Mouse (Mus musculus): ENCODE results near the gene Prkn. TPM values are rescaled to one million over a fixed set of nuclear protein-coding genes. Genes with fewer than 3 reads are reported as not detected.

The Prkn gene
- polyA plus RNA-seq, 1 experiment from 2014 or later, result 5.7 TPM

DNA sequence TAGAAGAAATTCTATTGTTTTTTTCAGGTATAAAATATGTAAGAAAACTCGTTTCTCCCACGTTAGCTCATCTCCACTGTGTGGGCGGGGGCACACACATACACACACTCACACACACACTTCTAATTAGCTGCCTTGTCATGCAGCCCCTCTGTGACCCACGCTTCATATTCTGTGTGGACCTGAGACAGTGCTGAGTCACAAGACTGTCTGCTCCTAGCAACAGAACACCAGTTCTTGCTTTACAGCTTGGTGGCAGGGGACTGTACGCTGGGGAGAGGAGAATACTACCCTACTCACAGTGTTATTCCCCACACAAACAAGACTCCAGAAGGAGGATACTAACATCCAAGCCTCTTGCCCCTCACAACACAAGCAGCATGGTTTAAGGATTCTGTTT lies 1200.4 kb downstream of the Prkn start:
- no peaks in the 10 kb centered on the region for H3K27me3 ChIP-seq (replicated peaks; ENCODE audit: control insufficient read depth, insufficient read depth, low read length)
- no peaks in the 10 kb centered on the region for H3K9me3 ChIP-seq (ENCODE audit: control insufficient read depth, low read length)
- H3K9ac ChIP-seq (ENCODE audit: low read depth, low read length), result no peak overlapping the region
- H3K4me2 ChIP-seq (ENCODE audit: low read length), result no peak overlapping the region
- H3K36me3 ChIP-seq (ENCODE audit: control insufficient read depth, insufficient read depth, low read length), result no peaks in the 10 kb centered on the region
- H3K4me1 ChIP-seq (ENCODE audit: control insufficient read depth, insufficient read depth, low read depth, low read length), result peaks cover 2% of the 10 kb centered on the region
- WGBS, result 76% methylated on average over 5 of the region's 5 CpGs
- no peak for ATAC-seq
- no peak overlapping the region for H3K27ac ChIP-seq (ENCODE audit: low read depth, low read length)
- H3K4me3 ChIP-seq (ENCODE audit: low read length), result no peak overlapping the region

GRCm38 (mm10) chr17:12041091-12041655 lies 1201.0 kb downstream of the Prkn start:
- ATAC-seq, result no peak
- WGBS, result 92% methylated on average over 5 of the region's 5 CpGs
- no peaks in the 10 kb centered on the region for H3K36me3 ChIP-seq (ENCODE audit: control insufficient read depth, insufficient read depth, low read length)

DNA sequence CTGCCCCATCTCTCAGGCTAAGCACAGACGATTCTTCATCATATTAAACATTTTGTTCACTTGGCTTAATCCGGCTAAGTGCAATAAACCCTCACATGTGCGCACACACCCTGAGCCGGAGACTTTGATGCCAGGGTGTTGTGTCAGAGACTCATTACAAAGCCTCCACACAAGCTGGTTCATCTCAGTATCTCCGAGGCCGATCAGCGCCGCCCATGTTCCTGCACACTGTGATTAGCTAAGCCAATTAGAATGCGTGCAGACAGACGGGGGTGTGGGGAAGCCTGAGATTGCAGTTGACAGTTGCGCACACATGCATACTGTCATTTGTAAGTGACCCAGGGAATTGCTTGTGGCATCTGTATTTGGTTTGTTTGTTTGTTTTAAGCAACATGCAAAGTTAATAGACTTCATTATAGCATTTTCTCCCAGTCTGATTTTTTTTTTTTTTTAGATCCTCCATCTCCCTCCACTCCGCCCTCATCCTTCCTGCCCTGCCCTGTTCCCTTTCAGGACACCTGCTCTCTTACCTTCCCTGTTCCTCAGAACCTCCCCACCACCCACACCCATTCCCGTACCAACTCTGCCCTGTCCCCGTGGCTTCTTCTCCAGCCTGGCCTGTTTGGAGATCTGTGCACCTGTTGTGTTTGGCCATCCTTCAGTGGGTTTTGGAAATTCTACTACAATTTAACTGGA lies 1202.5 kb downstream of the Prkn start:
- ATAC-seq, result no peak
- Histone ChIP-seq H3K4me3 (ENCODE audit: low read length) (no peak overlapping the region), H3K4me2 (ENCODE audit: low read length) (peak overlapping the region; percentile 8), H3K9me3 (ENCODE audit: control insufficient read depth, low read length) (no peaks in the 10 kb centered on the region), H3K4me1 (ENCODE audit: control insufficient read depth, insufficient read depth, low read depth, low read length) (peaks cover 4% of the 10 kb centered on the region), H3K9ac (ENCODE audit: low read depth, low read length) (no peak overlapping the region), H3K27ac (ENCODE audit: low read depth, low read length) (no peak overlapping the region), H3K36me3 (ENCODE audit: control insufficient read depth, insufficient read depth, low read length) (no peaks in the 10 kb centered on the region), H3K27me3 (replicated peaks; ENCODE audit: control insufficient read depth, insufficient read depth, low read length) (no peaks in the 10 kb centered on the region)
- 59% methylated on average over 14 of the region's 14 CpGs for WGBS

More at GRCm38 (mm10) chr17:12041091-12041655, 1201.0 kb downstream of the Prkn start:
- Histone ChIP-seq H3K9me3 (ENCODE audit: control insufficient read depth, low read length) (no peaks in the 10 kb centered on the region), H3K27me3 (replicated peaks; ENCODE audit: control insufficient read depth, insufficient read depth, low read length) (no peaks in the 10 kb centered on the region), H3K4me1 (ENCODE audit: control insufficient read depth, insufficient read depth, low read depth, low read length) (peaks cover 4% of the 10 kb centered on the region), H3K27ac (ENCODE audit: low read depth, low read length) (no peak overlapping the region), H3K9ac (ENCODE audit: low read depth, low read length) (no peak overlapping the region), H3K4me3 (ENCODE audit: low read length) (no peak overlapping the region), H3K4me2 (ENCODE audit: low read length) (no peak overlapping the region)

DNA sequence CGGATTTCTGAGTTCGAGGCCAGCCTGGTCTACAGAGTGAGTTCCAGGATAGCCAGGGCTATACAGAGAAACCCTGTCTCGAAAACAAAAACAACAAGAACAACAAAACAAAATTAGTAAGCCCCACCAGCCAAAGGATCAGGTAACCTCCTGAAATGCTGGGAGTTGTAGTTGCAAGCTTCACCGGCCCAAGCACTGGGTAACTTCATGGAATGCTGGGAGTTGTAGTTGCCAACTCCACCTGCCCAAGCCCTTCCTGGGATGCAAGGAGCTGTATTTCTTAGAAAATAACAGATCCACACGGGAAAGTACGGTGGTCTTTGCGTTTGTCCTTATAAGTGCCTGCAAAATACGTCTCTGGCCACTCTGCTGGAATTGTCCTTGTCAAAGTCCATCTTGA lies 1204.0 kb downstream of the Prkn start:
- Histone ChIP-seq H3K27ac (ENCODE audit: low read depth, low read length) (no peak overlapping the region), H3K4me3 (ENCODE audit: low read length) (no peak overlapping the region), H3K9me3 (ENCODE audit: control insufficient read depth, low read length) (no peaks in the 10 kb centered on the region), H3K4me2 (ENCODE audit: low read length) (no peak overlapping the region), H3K36me3 (ENCODE audit: control insufficient read depth, insufficient read depth, low read length) (no peaks in the 10 kb centered on the region), H3K27me3 (replicated peaks; ENCODE audit: control insufficient read depth, insufficient read depth, low read length) (no peaks in the 10 kb centered on the region), H3K4me1 (ENCODE audit: control insufficient read depth, insufficient read depth, low read depth, low read length) (peaks cover 4% of the 10 kb centered on the region), H3K9ac (ENCODE audit: low read depth, low read length) (no peak overlapping the region)
- ATAC-seq, result no peak
- WGBS, result 56% methylated on average over 6 of the region's 8 CpGs

- peak; percentile 79 for ATAC-seq
- H3K9ac ChIP-seq (ENCODE audit: low read depth, low read length), result no peak overlapping the region
- H3K4me3 ChIP-seq (ENCODE audit: low read length), result no peak overlapping the region
- no peaks in the 10 kb centered on the region for H3K9me3 ChIP-seq (ENCODE audit: control insufficient read depth, low read length)
- 64% methylated on average over 5 of the region's 5 CpGs for WGBS
- no peak overlapping the region for H3K27ac ChIP-seq (ENCODE audit: low read depth, low read length)
- no peaks in the 10 kb centered on the region for H3K36me3 ChIP-seq (ENCODE audit: control insufficient read depth, insufficient read depth, low read length)
- no peaks in the 10 kb centered on the region for H3K27me3 ChIP-seq (replicated peaks; ENCODE audit: control insufficient read depth, insufficient read depth, low read length)
- H3K4me1 ChIP-seq (ENCODE audit: control insufficient read depth, insufficient read depth, low read depth, low read length), result peaks cover 4% of the 10 kb centered on the region
- no peak overlapping the region for H3K4me2 ChIP-seq (ENCODE audit: low read length)
Observed at GRCm38 (mm10) chr17:12045861-12046273, 1205.7 kb downstream of the Prkn start.

- Histone ChIP-seq H3K4me1 (ENCODE audit: control insufficient read depth, insufficient read depth, low read depth, low read length) (peaks cover 4% of the 10 kb centered on the region), H3K27me3 (replicated peaks; ENCODE audit: control insufficient read depth, insufficient read depth, low read length) (no peaks in the 10 kb centered on the region), H3K27ac (ENCODE audit: low read depth, low read length) (no peak overlapping the region), H3K4me2 (ENCODE audit: low read length) (no peak overlapping the region), H3K36me3 (ENCODE audit: control insufficient read depth, insufficient read depth, low read length) (no peaks in the 10 kb centered on the region), H3K4me3 (ENCODE audit: low read length) (no peak overlapping the region), H3K9me3 (ENCODE audit: control insufficient read depth, low read length) (no peaks in the 10 kb centered on the region), H3K9ac (ENCODE audit: low read depth, low read length) (no peak overlapping the region)
- ATAC-seq, result no peak
- 71% methylated on average over 7 of the region's 7 CpGs for WGBS
Observed at GRCm38 (mm10) chr17:12047032-12047431, 1206.8 kb downstream of the Prkn start.

DNA sequence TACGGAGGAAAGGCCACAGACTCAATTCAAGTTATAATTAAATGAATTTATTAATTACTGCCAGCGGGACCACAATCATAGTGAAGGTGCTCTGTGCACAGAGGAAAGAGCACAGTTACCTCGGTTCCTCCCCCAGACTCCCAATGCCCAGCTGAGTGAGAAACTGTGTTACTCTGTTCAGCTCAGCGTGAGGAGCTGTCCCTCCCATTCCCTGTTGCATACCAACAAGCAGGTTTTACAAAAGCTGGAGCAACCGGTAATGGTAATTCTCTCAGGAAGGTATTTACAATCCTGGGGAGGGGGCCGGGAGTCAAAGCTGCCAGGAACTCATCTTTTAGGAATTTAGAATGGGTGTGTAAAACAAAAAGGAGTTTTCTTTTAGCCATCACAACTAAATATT lies 1207.3 kb downstream of the Prkn start:
- Histone ChIP-seq H3K27ac (ENCODE audit: low read depth, low read length) (no peak overlapping the region), H3K9me3 (ENCODE audit: control insufficient read depth, low read length) (no peaks in the 10 kb centered on the region), H3K9ac (ENCODE audit: low read depth, low read length) (no peak overlapping the region), H3K36me3 (ENCODE audit: control insufficient read depth, insufficient read depth, low read length) (no peaks in the 10 kb centered on the region), H3K4me3 (ENCODE audit: low read length) (no peak overlapping the region), H3K27me3 (replicated peaks; ENCODE audit: control insufficient read depth, insufficient read depth, low read length) (no peaks in the 10 kb centered on the region), H3K4me1 (ENCODE audit: control insufficient read depth, insufficient read depth, low read depth, low read length) (peaks cover 4% of the 10 kb centered on the region), H3K4me2 (ENCODE audit: low read length) (no peak overlapping the region)
- ATAC-seq, result no peak
- 23% methylated on average over 6 of the region's 6 CpGs for WGBS

DNA sequence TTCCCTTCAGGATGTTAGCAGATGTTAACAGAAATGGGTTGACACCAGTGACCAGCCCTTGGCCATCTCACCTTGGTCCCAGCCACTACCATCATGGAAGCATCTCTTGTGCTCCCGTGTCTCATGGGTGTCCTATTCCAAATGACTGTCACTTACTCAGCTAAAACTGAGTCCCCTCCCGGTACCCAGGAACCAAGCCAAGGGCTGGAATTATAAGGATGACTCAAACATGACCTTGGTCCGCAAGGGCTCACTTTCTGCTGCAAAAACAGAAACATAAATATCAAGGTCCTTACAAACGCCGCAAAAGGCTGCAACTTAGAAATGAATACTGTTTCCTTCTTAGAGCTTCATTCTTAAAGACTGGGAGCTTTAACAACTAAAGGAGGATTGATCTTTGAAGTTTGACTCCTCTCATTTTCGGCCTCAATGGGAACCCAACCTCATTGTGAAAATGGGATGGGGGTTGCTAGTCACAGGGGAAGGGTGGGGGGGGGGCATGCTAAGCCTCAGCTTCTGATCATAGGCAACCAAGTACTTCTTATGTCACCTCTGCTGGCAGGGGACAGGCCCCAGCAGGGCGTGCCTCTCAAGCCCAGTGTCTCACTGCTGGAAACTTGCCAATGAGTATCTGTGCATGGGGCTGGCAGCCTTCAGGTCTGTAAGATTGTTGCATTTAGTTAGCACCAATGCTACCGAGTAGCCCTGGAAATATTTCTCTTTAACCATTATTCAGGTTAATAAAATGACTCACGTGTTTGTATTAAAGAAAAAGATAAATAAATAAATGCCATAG lies 1208.7 kb downstream of the Prkn start:
- no peak for ATAC-seq
- H3K27ac ChIP-seq (ENCODE audit: low read depth, low read length), result no peak overlapping the region

DNA sequence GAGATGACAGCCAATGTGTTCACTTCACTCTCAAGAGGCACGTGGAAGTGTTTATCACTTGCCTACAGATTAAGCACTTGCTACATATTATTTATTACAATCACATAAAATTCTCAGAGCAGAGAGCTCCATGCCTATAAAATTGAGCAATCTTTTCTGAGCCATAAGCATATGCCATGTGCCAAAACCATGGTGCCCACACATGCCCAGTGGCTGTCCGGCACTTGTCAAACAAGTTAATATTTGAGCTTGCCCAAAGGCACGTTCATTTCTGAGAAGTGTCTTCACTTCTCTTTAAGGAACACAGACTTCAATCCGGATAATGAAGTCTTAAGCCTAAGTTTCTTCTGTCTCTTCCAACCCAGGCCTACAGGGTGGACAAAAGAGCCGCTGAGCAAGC lies 1210.1 kb downstream of the Prkn start:
- Histone ChIP-seq H3K9ac (ENCODE audit: low read depth, low read length) (no peak overlapping the region), H3K27me3 (replicated peaks; ENCODE audit: control insufficient read depth, insufficient read depth, low read length) (no peaks in the 10 kb centered on the region), H3K27ac (ENCODE audit: low read depth, low read length) (no peak overlapping the region), H3K4me1 (ENCODE audit: control insufficient read depth, insufficient read depth, low read depth, low read length) (peaks cover 2% of the 10 kb centered on the region), H3K9me3 (ENCODE audit: control insufficient read depth, low read length) (no peaks in the 10 kb centered on the region), H3K4me2 (ENCODE audit: low read length) (no peak overlapping the region), H3K4me3 (ENCODE audit: low read length) (no peak overlapping the region), H3K36me3 (ENCODE audit: control insufficient read depth, insufficient read depth, low read length) (no peaks in the 10 kb centered on the region)
- ATAC-seq, result no peak
- WGBS, result 83% methylated on average over 5 of the region's 5 CpGs

More for the DNA sequence above, 1208.7 kb downstream of the Prkn start:
- Histone ChIP-seq H3K4me1 (ENCODE audit: control insufficient read depth, insufficient read depth, low read depth, low read length) (peaks cover 4% of the 10 kb centered on the region), H3K9ac (ENCODE audit: low read depth, low read length) (no peak overlapping the region), H3K27me3 (replicated peaks; ENCODE audit: control insufficient read depth, insufficient read depth, low read length) (no peaks in the 10 kb centered on the region), H3K4me3 (ENCODE audit: low read length) (no peak overlapping the region), H3K9me3 (ENCODE audit: control insufficient read depth, low read length) (no peaks in the 10 kb centered on the region), H3K4me2 (ENCODE audit: low read length) (no peak overlapping the region), H3K36me3 (ENCODE audit: control insufficient read depth, insufficient read depth, low read length) (no peaks in the 10 kb centered on the region)
- WGBS, result 65% methylated on average over 9 of the region's 9 CpGs
